Mouse (Mus musculus) midbrain, embryonic 12.5 days (tissue): ENCODE measurements around the gene Ccdc155. TPM values are rescaled to one million over a fixed set of nuclear protein-coding genes. Genes with fewer than 3 reads are reported as not detected.

ENCODE experiments used
- ATAC-seq: fragments of 200-750 bp; cut with Nextera tagmentation; 2 replicates; pipeline ENCODE4 v1.8.0; 2017; ENCODE audit warnings: low read depth, moderate TSS enrichment, moderate library complexity; ENCODE audit not compliant: low FRiP score
- H3K27ac ChIP-seq: fragments of 300-500 bp; sonication (generic); replicated peaks from 2 replicates; pipeline ENCODE4 v1.5.1; 2016; ENCODE audit warnings: mild to moderate bottlenecking
- H3K27me3 ChIP-seq: fragments of 300-500 bp; sonication (generic); 2 replicates; pipeline ENCODE4 v1.6.1; 2016; ENCODE audit warnings: mild to moderate bottlenecking
- H3K36me3 ChIP-seq: fragments of 300-500 bp; sonication (generic); 2 replicates; pipeline ENCODE4 v1.6.1; 2016
- H3K4me1 ChIP-seq: fragments of 300-500 bp; sonication (generic); 2 replicates; pipeline ENCODE4 v1.6.1; 2016
- H3K4me2 ChIP-seq: fragments of 300-500 bp; sonication (generic); replicated peaks from 2 replicates; pipeline ENCODE4 v1.6.1; 2016; ENCODE audit warnings: mild to moderate bottlenecking, moderate library complexity
- H3K4me3 ChIP-seq: fragments of 300-500 bp; sonication (generic); 2 replicates; pipeline ENCODE4 v1.5.1; 2016; ENCODE audit warnings: mild to moderate bottlenecking
- H3K9ac ChIP-seq: fragments of 300-500 bp; sonication (generic); replicated peaks from 2 replicates; pipeline ENCODE4 v1.6.1; 2016; ENCODE audit warnings: mild to moderate bottlenecking, moderate library complexity
- H3K9me3 ChIP-seq: fragments of 300-500 bp; sonication (generic); 2 replicates; pipeline ENCODE4 v1.6.1; 2016; ENCODE audit warnings: mild to moderate bottlenecking
- WGBS: fragments of 180-500 bp; shearing (Covaris S2); methylation state at CpG from one replicate; pipeline ENCODE4 v1.1.7; 2016; 5-methylcytosine and 5-hydroxymethylcytosine counted together
- polyA plus RNA-seq: library from polyadenylated mRNA; unstranded; fragments of >200 nt; fragmentation: Nextera tagmentation; extraction: Ambion mirVana; gene quantifications from 2 replicates; pipeline ENCODE4 v1.2.1, GENCODE M21; 2016

Gene Ccdc155
- polyA plus RNA-seq, 1 experiment from 2014 or later, result 0.63 TPM

- ATAC-seq, result 0 out of 2 replicates have a peak, but pooled peaks have one; percentile 2
- 9% methylated on average over 29 of the region's 29 CpGs for WGBS
- peak overlapping the region; percentile 36 for H3K4me2 ChIP-seq
- H3K9ac ChIP-seq, result 0 out of 2 replicates have a peak overlapping the region, but pooled peaks have one; percentile 20
- H3K27me3 ChIP-seq, result peaks cover 39% of the 10 kb centered on the region
- H3K4me3 ChIP-seq, result 0 out of 2 replicates have a peak overlapping the region, but pooled peaks have one; percentile 8
- H3K27ac ChIP-seq, result peak overlapping the region; percentile 71
- peaks cover 30% of the 10 kb centered on the region for H3K4me1 ChIP-seq
- H3K36me3 ChIP-seq, result peaks cover 29% of the 10 kb centered on the region
- no peaks in the 10 kb centered on the region for H3K9me3 ChIP-seq
Measured at GRCm38 (mm10) chr7:45234333-45234841, 29.7 kb upstream of the Ccdc155 start.

GRCm38 (mm10) chr7:45233580-45234332 lies 29.1 kb upstream of the Ccdc155 start:
- 28% methylated on average over 20 of the region's 20 CpGs for WGBS
- H3K4me3 ChIP-seq, result 0 out of 2 replicates have a peak overlapping the region, but pooled peaks have one; percentile 5
- ATAC-seq, result peak; percentile 13; the same call in 1 of the 2 replicates
- peaks cover 33% of the 10 kb centered on the region for H3K27me3 ChIP-seq
- H3K9me3 ChIP-seq, result no peaks in the 10 kb centered on the region
- H3K36me3 ChIP-seq, result peaks cover 35% of the 10 kb centered on the region
- H3K4me1 ChIP-seq, result peaks cover 30% of the 10 kb centered on the region
- H3K4me2 ChIP-seq, result peak overlapping the region; percentile 36
- 0 out of 2 replicates have a peak overlapping the region, but pooled peaks have one; percentile 20 for H3K9ac ChIP-seq
- peak overlapping the region; percentile 71 for H3K27ac ChIP-seq

GRCm38 (mm10) chr7:45232716-45233465 lies 28.2 kb upstream of the Ccdc155 start:
- Histone ChIP-seq H3K9me3 (no peaks in the 10 kb centered on the region), H3K4me3 (no peak overlapping the region), H3K4me2 (no peak overlapping the region), H3K27me3 (peaks cover 26% of the 10 kb centered on the region), H3K4me1 (peaks cover 30% of the 10 kb centered on the region), H3K36me3 (peaks cover 44% of the 10 kb centered on the region), H3K9ac (no peak overlapping the region), H3K27ac (no peak overlapping the region)
- 70% methylated on average over 13 of the region's 13 CpGs for WGBS
- no peak for ATAC-seq

GRCm38 (mm10) chr7:45231941-45232340 lies 27.2 kb upstream of the Ccdc155 start:
- H3K27ac ChIP-seq, result no peak overlapping the region
- peaks cover 30% of the 10 kb centered on the region for H3K4me1 ChIP-seq
- H3K36me3 ChIP-seq, result peaks cover 51% of the 10 kb centered on the region
- H3K9me3 ChIP-seq, result no peaks in the 10 kb centered on the region
- 86% methylated on average over 11 of the region's 11 CpGs for WGBS
- H3K4me3 ChIP-seq, result no peak overlapping the region
- H3K27me3 ChIP-seq, result peaks cover 16% of the 10 kb centered on the region
- no peak overlapping the region for H3K9ac ChIP-seq
- no peak overlapping the region for H3K4me2 ChIP-seq
- no peak for ATAC-seq

- WGBS, result 91% methylated on average over 12 of the region's 12 CpGs
- H3K36me3 ChIP-seq, result peaks cover 59% of the 10 kb centered on the region
- H3K27ac ChIP-seq, result no peak overlapping the region
Measured at GRCm38 (mm10) chr7:45231192-45231591, 26.5 kb upstream of the Ccdc155 start.

GRCm38 (mm10) chr7:45229459-45230203 lies 24.9 kb upstream of the Ccdc155 start:
- H3K4me2 ChIP-seq, result no peak overlapping the region
- H3K36me3 ChIP-seq, result peaks cover 74% of the 10 kb centered on the region
- no peaks in the 10 kb centered on the region for H3K9me3 ChIP-seq
- no peak overlapping the region for H3K9ac ChIP-seq
- H3K4me3 ChIP-seq, result no peak overlapping the region
- peaks cover 18% of the 10 kb centered on the region for H3K4me1 ChIP-seq
- no peak for ATAC-seq
- H3K27ac ChIP-seq, result peak overlapping the region; percentile 2; the same call in 1 of the 2 replicates
- H3K27me3 ChIP-seq, result peaks cover 9% of the 10 kb centered on the region; the same call in 1 of the 2 replicates
- 90% methylated on average over 7 of the region's 7 CpGs for WGBS

More at GRCm38 (mm10) chr7:45231192-45231591, 26.5 kb upstream of the Ccdc155 start:
- Histone ChIP-seq H3K4me3 (no peak overlapping the region), H3K4me1 (peaks cover 30% of the 10 kb centered on the region), H3K9me3 (no peaks in the 10 kb centered on the region), H3K9ac (no peak overlapping the region), H3K4me2 (no peak overlapping the region), H3K27me3 (peaks cover 9% of the 10 kb centered on the region; the same call in 1 of the 2 replicates)
- ATAC-seq, result no peak

GRCm38 (mm10) chr7:45229046-45229445 lies 24.4 kb upstream of the Ccdc155 start:
- Histone ChIP-seq H3K9ac (no peak overlapping the region), H3K4me3 (no peak overlapping the region), H3K9me3 (no peaks in the 10 kb centered on the region), H3K36me3 (peaks cover 80% of the 10 kb centered on the region), H3K4me2 (no peak overlapping the region), H3K27me3 (peaks cover 5% of the 10 kb centered on the region; the same call in 1 of the 2 replicates), H3K4me1 (peaks cover 12% of the 10 kb centered on the region), H3K27ac (no peak overlapping the region)
- WGBS, result 94% methylated on average over 8 of the region's 8 CpGs
- no peak for ATAC-seq

GRCm38 (mm10) chr7:45228548-45228947 lies 23.9 kb upstream of the Ccdc155 start:
- Histone ChIP-seq H3K27ac (no peak overlapping the region), H3K4me2 (no peak overlapping the region), H3K4me1 (peaks cover 7% of the 10 kb centered on the region), H3K9me3 (no peaks in the 10 kb centered on the region), H3K36me3 (peaks cover 85% of the 10 kb centered on the region), H3K4me3 (no peak overlapping the region), H3K27me3 (0 out of 2 replicates have a peak, but pooled peaks cover under 1% of the 10 kb centered on the region), H3K9ac (no peak overlapping the region)
- 97% methylated on average over 18 of the region's 18 CpGs for WGBS
- no peak for ATAC-seq

GRCm38 (mm10) chr7:45226421-45226820 lies 21.7 kb upstream of the Ccdc155 start:
- H3K27ac ChIP-seq, result no peak overlapping the region
- H3K36me3 ChIP-seq, result peaks cover 89% of the 10 kb centered on the region
- no peaks in the 10 kb centered on the region for H3K4me1 ChIP-seq
- no peak for ATAC-seq
- H3K4me3 ChIP-seq, result no peak overlapping the region
- H3K9ac ChIP-seq, result no peak overlapping the region
- H3K4me2 ChIP-seq, result no peak overlapping the region
- 96% methylated on average over 5 of the region's 5 CpGs for WGBS
- H3K9me3 ChIP-seq, result no peaks in the 10 kb centered on the region
- no peaks in the 10 kb centered on the region for H3K27me3 ChIP-seq

- 94% methylated on average over 7 of the region's 7 CpGs for WGBS
- Histone ChIP-seq H3K4me1 (no peaks in the 10 kb centered on the region), H3K36me3 (peaks cover 98% of the 10 kb centered on the region), H3K9me3 (no peaks in the 10 kb centered on the region), H3K27ac (no peak overlapping the region), H3K27me3 (no peaks in the 10 kb centered on the region), H3K9ac (no peak overlapping the region), H3K4me3 (no peak overlapping the region), H3K4me2 (no peak overlapping the region)
- ATAC-seq, result no peak
Measured at GRCm38 (mm10) chr7:45224826-45225225, 20.1 kb upstream of the Ccdc155 start.

- Histone ChIP-seq H3K4me2 (no peak overlapping the region), H3K36me3 (peaks cover 90% of the 10 kb centered on the region)
- WGBS, result 86% methylated on average over 2 of the region's 2 CpGs
Measured at GRCm38 (mm10) chr7:45221680-45222079, 17.0 kb upstream of the Ccdc155 start.

More at GRCm38 (mm10) chr7:45221680-45222079, 17.0 kb upstream of the Ccdc155 start:
- H3K9me3 ChIP-seq, result no peaks in the 10 kb centered on the region
- peaks cover 26% of the 10 kb centered on the region for H3K4me1 ChIP-seq
- H3K27me3 ChIP-seq, result no peaks in the 10 kb centered on the region
- no peak overlapping the region for H3K27ac ChIP-seq
- ATAC-seq, result no peak
- no peak overlapping the region for H3K4me3 ChIP-seq
- H3K9ac ChIP-seq, result no peak overlapping the region
